Mouse (Mus musculus) B cell, adult 62 days (primary cell): ENCODE results near the gene Yeats4. TPM values are rescaled to one million over a fixed set of nuclear protein-coding genes. Genes with fewer than 3 reads are reported as not detected.

Experiments used
- total RNA-seq: library from RNA; stranded (reverse); gene quantifications from 4 replicates; pipeline ENCODE4 v1.2.4, GENCODE M21; 2023

Gene Yeats4
- 110 to 119 TPM (median 115 TPM) in 4 replicates for total RNA-seq

GRCm38 (mm10) chr10:117224102-117224990 lies at the start of gene Yeats4:
TSS of gene Yeats4 (minus strand) at chr10:117224507.

GRCm38 (mm10) chr10:117238603-117239002 lies 14.3 kb upstream of the Yeats4 start, which contains the start of gene 9530003J23Rik:
TSS of gene 9530003J23Rik (minus strand) at chr10:117238703.

Other genes with a start within 250 kb of the Yeats4 start
- not detected in 4 replicates for gene Best3, start 238.2 kb downstream of the Yeats4 start, total RNA-seq
- not detected in 4 replicates for gene Lrrc10, start 179.2 kb downstream of the Yeats4 start, total RNA-seq
- 260 to 285 TPM (median 275 TPM) in 4 replicates for gene Cct2, start 160.7 kb downstream of the Yeats4 start, total RNA-seq
- 24.7 to 30.0 TPM (median 28.2 TPM) in 4 replicates for gene Frs2, start 76.0 kb downstream of the Yeats4 start, total RNA-seq
- gene 9530003J23Rik, start 14.2 kb upstream of the Yeats4 start, total RNA-seq, result not detected in 4 replicates
- 6.3 to 13.8 TPM (median 8.8 TPM) in 4 replicates for gene Lyz2, start 57.8 kb upstream of the Yeats4 start, total RNA-seq
- 0.77 to 1.1 TPM (median 0.91 TPM) in 3 of 4 replicates, not detected in the other for gene Lyz1, start 68.4 kb upstream of the Yeats4 start, total RNA-seq
- 131 to 150 TPM (median 141 TPM) in 4 replicates for gene Cpsf6, start 155.5 kb upstream of the Yeats4 start, total RNA-seq